Mouse (Mus musculus) CH12.LX (cell line): ENCODE data around the gene Slc17a9. TPM values are rescaled to one million over a fixed set of nuclear protein-coding genes. Genes with fewer than 3 reads are reported as not detected.

Experiments used
- DNase-seq: peaks from one replicate; pipeline ENCODE4 v3.0.0-alpha.2; 2013; ENCODE audit errors: extremely low read depth
- H3K27ac ChIP-seq: 2 replicates; pipeline ENCODE4 v1.5.1; 2012; ENCODE audit warnings: low read depth, mild to moderate bottlenecking, control low read depth, moderate library complexity; ENCODE audit not compliant: insufficient read depth
- H3K27me3 ChIP-seq: replicated peaks from 2 replicates; pipeline ENCODE3; 2012; ENCODE audit warnings: inconsistent platforms
- H3K36me3 ChIP-seq, 2 experiments: replicated peaks in 1 of 2; 2 replicates each; pipeline versions ENCODE3 to v1.6.1; 2012; ENCODE audit warnings: inconsistent platforms in 1 of 2, low read length in 1 of 2, mild to moderate bottlenecking in 1 of 2, mixed read lengths in 1 of 2, moderate library complexity in 1 of 2; ENCODE audit not compliant: control insufficient read depth in 1 of 2, insufficient read depth in 1 of 2
- H3K4me1 ChIP-seq, 2 experiments: 2 replicates each; pipeline ENCODE4 v1.6.1; 2012; ENCODE audit warnings: inconsistent platforms in 1 of 2, moderate library complexity in 1 of 2; ENCODE audit not compliant: insufficient read depth in 2 of 2, control insufficient read depth in 1 of 2
- H3K4me2 ChIP-seq: 2 replicates; pipeline ENCODE4 v1.6.1; 2012; ENCODE audit warnings: low read depth, mild to moderate bottlenecking, control low read depth; ENCODE audit not compliant: poor library complexity, insufficient read depth, severe bottlenecking
- H3K4me3 ChIP-seq, 3 experiments: fragments of 150-350 bp in 1 of 3; sonication (generic) in 1 of 3; replicated peaks in 1 of 3; 2 replicates each; pipeline versions ENCODE3 to v1.5.1; 2011 to 2012; ENCODE audit warnings: low read depth in 2 of 3, low read length in 2 of 3, mild to moderate bottlenecking in 2 of 3, moderate library complexity in 2 of 3, control low read depth in 1 of 3, improper control_type of control experiment in 1 of 3, inconsistent platforms in 1 of 3, mixed read lengths in 1 of 3; ENCODE audit not compliant: poor library complexity in 1 of 3
- H3K79me2 ChIP-seq: replicated peaks from 2 replicates; pipeline ENCODE4 v1.6.1; 2012; ENCODE audit warnings: mild to moderate bottlenecking, moderate library complexity; ENCODE audit not compliant: control insufficient read depth, poor library complexity, insufficient read depth, severe bottlenecking; ENCODE audit errors: extremely low read depth
- H3K9ac ChIP-seq: 2 replicates; pipeline ENCODE4 v1.6.1; 2012; ENCODE audit warnings: low read depth, mild to moderate bottlenecking, control low read depth, moderate library complexity; ENCODE audit not compliant: insufficient read depth
- H3K9me3 ChIP-seq: replicated peaks from 2 replicates; pipeline ENCODE3; 2012; ENCODE audit warnings: low read length, inconsistent platforms, mixed read lengths
- CTCF ChIP-seq, 2 experiments: IDR thresholded peaks in 1 of 2; conservative IDR thresholded peaks in 1 of 2; 2 replicates each; pipeline ENCODE4 v1.5.1; 2011 to 2012; ENCODE audit warnings: low read depth in 2 of 2, low read length in 2 of 2, improper control_type of control experiment in 1 of 2, inconsistent platforms in 1 of 2, mild to moderate bottlenecking in 1 of 2, moderate library complexity in 1 of 2
- E2F4 ChIP-seq: IDR thresholded peaks from 2 replicates; pipeline ENCODE4 v1.6.1; 2011; ENCODE audit warnings: low read depth, low read length, improper control_type of control experiment; ENCODE audit not compliant: insufficient replicate concordance
- HCFC1 ChIP-seq: IDR thresholded peaks from 2 replicates; pipeline ENCODE4 v1.6.1; 2012; ENCODE audit warnings: low read depth, mild to moderate bottlenecking, inconsistent platforms, low read length, improper control_type of control experiment
- KAT2A ChIP-seq: IDR thresholded peaks from 2 replicates; pipeline ENCODE4 v1.6.1; 2012; ENCODE audit warnings: low read length, improper control_type of control experiment, inconsistent platforms; ENCODE audit not compliant: insufficient replicate concordance
- MAFK ChIP-seq: IDR thresholded peaks from 2 replicates; pipeline ENCODE4 v1.6.1; 2011; ENCODE audit warnings: low read length, improper control_type of control experiment; ENCODE audit not compliant: insufficient replicate concordance
- MAX ChIP-seq: IDR thresholded peaks from 2 replicates; pipeline ENCODE4 v1.6.1; 2011; ENCODE audit warnings: low read length, improper control_type of control experiment
- MAZ ChIP-seq: IDR thresholded peaks from 2 replicates; pipeline ENCODE4 v1.6.1; 2012; ENCODE audit warnings: low read depth, mild to moderate bottlenecking, inconsistent platforms, low read length, improper control_type of control experiment, moderate library complexity
- MEF2A ChIP-seq: IDR thresholded peaks from 2 replicates; pipeline ENCODE4 v1.6.1; 2014; ENCODE audit warnings: low read depth, mild to moderate bottlenecking, inconsistent platforms, low read length, improper control_type of control experiment, borderline replicate concordance
- RAD21 ChIP-seq: IDR thresholded peaks from 2 replicates; pipeline ENCODE4 v1.6.1; 2011; ENCODE audit warnings: low read depth, mild to moderate bottlenecking, low read length, improper control_type of control experiment, moderate library complexity
- RCOR1 ChIP-seq: conservative IDR thresholded peaks from 2 replicates; pipeline ENCODE4 v1.6.1; 2012; ENCODE audit warnings: low read depth, mild to moderate bottlenecking, inconsistent platforms, low read length, improper control_type of control experiment
- SIN3A ChIP-seq: IDR thresholded peaks from 2 replicates; pipeline ENCODE4 v1.6.1; 2012; ENCODE audit warnings: low read length, improper control_type of control experiment, inconsistent platforms
- SMC3 ChIP-seq: IDR thresholded peaks from 2 replicates; pipeline ENCODE4 v1.6.1; 2011; ENCODE audit warnings: low read depth, low read length, improper control_type of control experiment
- TBP ChIP-seq: conservative IDR thresholded peaks from 2 replicates; pipeline ENCODE4 v1.6.1; 2011; ENCODE audit warnings: low read depth, low read length, improper control_type of control experiment
- USF2 ChIP-seq: conservative IDR thresholded peaks from 2 replicates; pipeline ENCODE4 v1.6.1; 2011; ENCODE audit warnings: low read depth, low read length, improper control_type of control experiment
- ZNF384 ChIP-seq: IDR thresholded peaks from 2 replicates; pipeline ENCODE4 v1.6.1; 2012; ENCODE audit warnings: low read depth, low read length, improper control_type of control experiment, inconsistent platforms
- dilution Hi-C: fragments of 300-500 bp; cut with MboI; formaldehyde crosslinking; loops from 2 replicates; pipeline ENCODE4 v1.14.3; 2020; ENCODE audit warnings: low sequenced_read_pairs; ENCODE audit not compliant: extremely low pct_unique_long_range_greater_than_20kb, extremely low pct_ligation_motif_present
- in situ Hi-C: fragments of 300-500 bp; cut with MboI; formaldehyde crosslinking; loops from 3 replicates; pipeline ENCODE4 v1.14.3; 2019; ENCODE audit warnings: low sequenced_read_pairs, low pct_ligation_motif_present, low pct_unique_long_range_greater_than_20kb, mixed read lengths
- polyA plus RNA-seq: library from polyadenylated mRNA; unstranded; fragments of >175 nt; gene quantifications from 2 replicates; pipeline ENCODE4 v1.2.1, GENCODE M21; 2012; ENCODE audit warnings: low read depth; ENCODE audit not compliant: insufficient read length
- total RNA-seq, 2 experiments: library from RNA; depleted of rRNA; stranded (reverse); fragments of 300-350 nt in 1 of 2; fragments of >200 nt in 1 of 2; gene quantifications; 2 replicates each; pipeline ENCODE4 v1.2.3; 2012 to 2014

Gene Slc17a9
- total and polyA plus RNA-seq, 3 experiments = 7.2 to 23.7 (median 13.4) TPM

DNA sequence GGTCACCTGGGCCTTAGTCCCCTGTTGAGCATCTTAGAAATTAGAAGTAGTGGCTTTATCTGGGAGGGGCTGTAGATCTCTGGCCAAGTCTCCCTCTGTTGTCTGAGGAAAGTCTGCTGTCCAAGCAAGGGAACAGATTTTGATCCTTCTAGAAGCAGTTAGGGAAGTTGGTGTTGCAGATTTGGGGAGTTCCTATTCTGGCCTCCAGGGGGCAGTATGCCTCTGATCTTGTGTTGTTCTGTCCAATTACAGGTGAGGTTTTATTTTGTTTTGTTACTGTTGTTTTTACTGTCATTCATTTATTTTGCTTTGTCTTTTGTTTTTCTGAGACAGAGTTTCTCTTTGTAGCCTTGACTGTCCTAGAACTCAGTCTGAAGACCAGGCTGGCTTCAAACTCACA is 61.7 kb downstream of the Slc17a9 start:
- Histone ChIP-seq H3K9me3 (no peaks in the 10 kb centered on the region), H3K79me2 (no peaks in the 10 kb centered on the region), H3K27me3 (peaks cover 80% of the 10 kb centered on the region), H3K27ac (no peak overlapping the region), H3K4me1 (no peaks in the 10 kb centered on the region), H3K4me3 (no peak overlapping the region), H3K4me2 (no peak overlapping the region), H3K9ac (no peak overlapping the region), H3K36me3 (no peaks in the 10 kb centered on the region)
- in situ Hi-C loops (no loop called here), dilution Hi-C loops (no loop called here)
- peak; percentile 52 for DNase-seq
- TF ChIP-seq TBP (no peak), RAD21 (peak; percentile 33), RCOR1 (no peak), CTCF (conservative IDR thresholded peaks at IDR 0.05 in 1 of 2, IDR thresholded peaks at IDR 0.05 in 1 of 2; ENCODE audit: low read depth in 2 of 2, low read length in 2 of 2) (peak; percentile 76 to 91), USF2 (no peak), ZNF384 (no peak), MAX (no peak), SMC3 (0 out of 2 replicates have a peak, but pooled peaks have one; percentile 23)

DNA sequence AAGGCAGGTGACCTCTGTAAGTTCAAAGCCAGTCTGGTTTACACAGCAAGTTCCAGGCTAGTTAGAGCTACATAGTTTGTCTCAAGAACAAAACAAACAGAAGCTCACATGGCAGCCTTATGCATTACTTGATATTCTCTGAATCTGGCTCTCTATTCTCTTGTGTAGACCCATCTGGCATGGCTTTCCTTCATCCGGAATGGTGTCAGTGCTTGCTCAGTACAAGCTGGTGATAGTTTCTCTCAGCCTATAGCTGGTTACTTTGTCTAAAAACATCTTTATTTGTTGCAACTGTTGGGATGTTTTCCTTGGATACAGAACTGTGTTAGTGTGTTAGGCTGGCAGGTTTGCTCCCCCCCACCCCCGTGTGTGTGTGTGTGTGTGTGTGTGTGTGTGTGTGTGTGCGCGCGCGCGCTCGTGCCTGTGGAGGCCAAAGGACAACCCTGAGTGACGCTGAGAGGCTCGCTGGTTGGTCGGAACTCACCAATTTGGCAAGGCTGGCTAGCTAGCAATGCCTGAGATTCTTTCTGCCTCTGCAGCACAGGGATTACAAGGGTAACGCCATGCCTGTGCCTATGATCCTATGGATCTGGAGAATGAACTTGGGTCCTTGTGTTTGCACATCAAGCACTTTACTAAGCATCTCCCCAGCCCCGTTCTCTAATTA is 62.6 kb downstream of the Slc17a9 start:
- dilution Hi-C loops = no loop called here
- in situ Hi-C loops = no loop called here
- H3K27me3 ChIP-seq = peaks cover 82% of the 10 kb centered on the region

DNA sequence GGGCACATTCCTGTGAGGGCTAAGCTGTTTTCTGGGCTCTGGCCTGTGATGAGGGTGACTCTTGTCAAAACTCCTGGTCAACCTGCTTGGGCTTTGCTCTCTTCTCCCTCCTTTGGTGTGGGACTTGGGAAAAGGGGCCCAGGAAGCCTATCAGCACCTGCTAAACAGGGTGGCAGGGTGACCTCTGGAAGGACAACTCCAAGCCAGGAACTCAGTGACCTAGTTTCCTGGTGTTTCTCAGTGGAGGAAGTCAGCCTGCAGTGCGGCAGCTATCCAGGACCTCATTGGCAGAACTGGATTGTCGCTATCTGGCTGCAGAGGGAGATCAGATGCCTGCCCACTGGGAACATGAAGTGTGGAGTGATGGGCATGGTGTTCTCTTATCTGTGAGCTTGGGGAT is 63.3 kb downstream of the Slc17a9 start:
- Histone ChIP-seq H3K36me3 (no peaks in the 10 kb centered on the region), H3K27me3 (peaks cover 83% of the 10 kb centered on the region), H3K4me3 (no peak overlapping the region)
- in situ Hi-C loops (no loop called here), dilution Hi-C loops (no loop called here)
- TF ChIP-seq MAZ (no peak), HCFC1 (no peak), SIN3A (no peak), USF2 (no peak), E2F4 (no peak), KAT2A (no peak), CTCF (conservative IDR thresholded peaks at IDR 0.05 in 1 of 2, IDR thresholded peaks at IDR 0.05 in 1 of 2; ENCODE audit: low read depth in 2 of 2, low read length in 2 of 2) (no peak), MEF2A (no peak), MAFK (no peak), RAD21 (no peak)
- TF ChIP-seq, all 38 proteins: peak for 0
- Histone ChIP-seq H3K4me2 (no peak overlapping the region), H3K9ac (no peak overlapping the region), H3K4me1 (no peaks in the 10 kb centered on the region), H3K79me2 (no peaks in the 10 kb centered on the region), H3K27ac (no peak overlapping the region), H3K9me3 (no peaks in the 10 kb centered on the region)
- DNase-seq = no peak

More for the DNA sequence above, 62.6 kb downstream of the Slc17a9 start:
- no peak for DNase-seq
- Histone ChIP-seq H3K27ac (no peak overlapping the region), H3K9ac (no peak overlapping the region), H3K36me3 (no peaks in the 10 kb centered on the region), H3K4me2 (no peak overlapping the region), H3K9me3 (no peaks in the 10 kb centered on the region), H3K4me3 (no peak overlapping the region), H3K79me2 (no peaks in the 10 kb centered on the region)
- TF ChIP-seq SIN3A = no peak
- no peak for TF ChIP-seq ZNF384
- TF ChIP-seq, all 38 proteins: peak for 0
- H3K4me1 ChIP-seq = no peaks in the 10 kb centered on the region
